Mouse (Mus musculus): ENCODE measurements around the gene Tmem156.

The Tmem156 gene

DNA sequence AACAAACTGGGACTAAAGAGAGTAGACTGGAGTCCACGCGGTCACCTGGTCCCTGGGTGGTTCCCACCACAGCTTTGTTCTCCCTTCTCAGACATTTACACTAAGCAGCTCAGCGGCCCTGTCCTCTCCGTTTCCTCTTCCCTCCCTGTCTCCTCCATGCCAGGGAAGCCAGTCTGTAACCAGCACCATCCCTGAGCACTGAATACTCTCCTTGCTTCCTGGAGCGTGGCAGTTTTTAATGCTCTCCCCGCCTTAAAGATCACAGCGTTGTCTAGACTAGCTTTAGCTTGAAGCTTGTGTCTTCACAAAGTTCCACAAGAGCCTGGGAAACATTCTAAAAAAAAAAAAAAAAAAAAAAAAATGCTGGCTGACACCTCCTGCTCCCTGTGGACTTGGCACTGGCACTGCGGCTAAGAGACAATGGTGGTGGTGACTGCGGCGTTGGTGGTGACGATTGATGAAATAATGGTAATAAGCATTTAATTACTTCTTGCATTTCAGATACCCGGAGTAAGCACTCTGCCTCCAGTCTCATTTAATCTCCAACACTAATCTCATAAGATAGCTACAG, 44.6 kb downstream of the Tmem156 start:
- DNase-seq (ENCODE audit: low read depth, low spot score) = no peak

- no peak for DNase-seq (ENCODE audit: low read depth, low spot score)
Observed at GRCm38 (mm10) chr5:65046442-65047284, 45.3 kb downstream of the Tmem156 start.

- DNase-seq (ENCODE audit: low read depth, low spot score) = no peak
Observed at GRCm38 (mm10) chr5:65045642-65046370, 46.1 kb downstream of the Tmem156 start.

GRCm38 (mm10) chr5:65043407-65043895, 48.5 kb downstream of the Tmem156 start:
- DNase-seq (ENCODE audit: low read depth, low spot score) = no peak

DNA sequence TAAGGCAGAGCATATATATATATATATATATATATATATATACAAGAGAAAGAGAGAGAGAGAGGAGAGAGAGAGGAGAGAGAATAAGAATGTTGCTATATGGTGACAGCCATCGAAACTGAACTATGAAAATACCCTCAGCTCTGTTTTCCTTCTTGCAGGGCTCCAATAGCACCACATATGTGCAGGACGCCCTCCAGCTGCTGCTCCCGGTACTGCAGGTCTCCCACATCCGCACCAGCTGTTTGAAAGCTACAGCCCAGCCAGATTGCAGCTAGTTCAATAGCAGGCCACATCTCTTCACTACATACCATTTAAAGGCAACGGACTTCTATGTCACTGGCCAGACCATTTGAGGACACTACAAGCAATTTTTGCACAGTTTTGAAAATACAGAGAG, 51.5 kb downstream of the Tmem156 start:
- no peak for DNase-seq (ENCODE audit: low read depth, low spot score)

- DNase-seq (ENCODE audit: low read depth, low spot score) = no peak
Observed at GRCm38 (mm10) chr5:65038811-65039571, 52.9 kb downstream of the Tmem156 start.

GRCm38 (mm10) chr5:65038305-65038704, 53.6 kb downstream of the Tmem156 start:
- DNase-seq (ENCODE audit: low read depth, low spot score) = no peak

- no peak for DNase-seq (ENCODE audit: low read depth, low spot score)
Observed at GRCm38 (mm10) chr5:65036597-65036996, 55.3 kb downstream of the Tmem156 start.

- DNase-seq (ENCODE audit: low read depth, low spot score) = no peak
Observed at GRCm38 (mm10) chr5:65028019-65028418, 63.9 kb downstream of the Tmem156 start.

DNA sequence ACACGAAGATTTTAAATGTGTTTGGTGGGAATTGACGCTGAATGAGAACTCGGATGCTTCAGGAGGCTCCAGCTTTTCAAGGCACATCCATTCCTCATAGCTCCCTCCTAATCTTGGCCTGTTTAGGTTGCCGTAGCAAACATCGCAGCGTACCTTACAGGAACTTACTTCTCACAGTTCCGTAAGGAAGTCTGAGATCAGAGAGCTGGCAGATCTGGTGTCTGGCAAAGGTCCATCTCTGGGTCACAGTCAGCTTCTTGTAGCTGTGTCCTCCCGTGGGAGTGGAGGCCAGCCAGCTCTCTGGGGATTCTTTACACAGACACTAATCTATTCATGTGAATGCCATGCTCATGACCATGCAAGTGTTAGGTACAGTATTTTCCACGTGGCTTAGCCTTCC, 65.2 kb downstream of the Tmem156 start:
- no peak for DNase-seq (ENCODE audit: low read depth, low spot score)

DNA sequence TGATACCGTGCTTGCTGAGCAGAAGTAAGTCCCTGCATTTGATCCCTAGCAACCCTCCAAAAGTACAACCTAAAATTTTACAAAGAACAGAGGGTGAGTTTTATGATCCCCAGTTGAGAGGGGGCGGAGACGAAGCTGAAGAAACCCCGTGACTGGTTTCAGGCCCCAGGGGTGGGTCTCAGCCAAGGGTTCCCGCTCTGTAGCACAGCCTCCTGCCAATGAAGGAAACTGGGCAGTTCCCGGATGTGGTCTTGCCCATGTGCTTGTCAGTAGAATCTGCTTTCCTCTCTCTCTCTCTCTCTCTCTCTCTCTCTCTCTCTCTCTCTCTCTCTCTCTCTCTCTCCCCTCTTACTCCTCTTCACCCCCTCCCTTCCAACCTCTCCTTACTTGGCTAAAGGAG, 66.0 kb downstream of the Tmem156 start:
- DNase-seq (ENCODE audit: low read depth, low spot score) = no peak

- DNase-seq (ENCODE audit: low read depth, low spot score) = no peak
Observed at GRCm38 (mm10) chr5:65024641-65025040, 67.3 kb downstream of the Tmem156 start.

GRCm38 (mm10) chr5:65022006-65022405, 69.9 kb downstream of the Tmem156 start:
- no peak for DNase-seq (ENCODE audit: low read depth, low spot score)

- DNase-seq (ENCODE audit: low read depth, low spot score) = no peak
Observed at GRCm38 (mm10) chr5:65019823-65020222, 72.1 kb downstream of the Tmem156 start.

DNA sequence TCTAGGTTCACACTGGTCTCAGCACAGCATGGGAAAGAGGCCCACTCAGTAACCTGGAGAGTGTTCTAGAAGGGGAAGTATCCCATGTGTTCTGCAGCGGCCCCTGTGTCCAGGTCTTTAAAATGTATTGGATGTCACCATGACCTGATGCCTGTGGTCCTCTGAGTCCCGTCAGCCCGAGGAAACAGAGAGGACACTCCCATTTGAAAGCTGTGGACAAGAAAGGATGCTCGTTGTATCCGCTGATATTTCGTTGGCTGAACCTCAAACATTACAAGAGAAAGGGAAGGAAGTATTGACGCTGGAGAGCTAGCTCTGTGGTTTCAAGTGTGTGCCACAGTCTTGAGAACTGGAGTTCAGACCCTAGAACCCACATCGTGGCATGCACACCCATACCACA, 72.8 kb downstream of the Tmem156 start:
- DNase-seq (ENCODE audit: low read depth, low spot score) = no peak

GRCm38 (mm10) chr5:65015508-65015907, 76.4 kb downstream of the Tmem156 start:
- no peak for DNase-seq (ENCODE audit: low read depth, low spot score)

- no peak for DNase-seq (ENCODE audit: low read depth, low spot score)
Observed at GRCm38 (mm10) chr5:65011901-65012573, 79.9 kb downstream of the Tmem156 start.

GRCm38 (mm10) chr5:65006011-65006491, 85.9 kb downstream of the Tmem156 start:
- no peak for DNase-seq (ENCODE audit: low read depth, low spot score)

GRCm38 (mm10) chr5:65005251-65005650, 86.7 kb downstream of the Tmem156 start:
- DNase-seq (ENCODE audit: low read depth, low spot score) = no peak

Measured in embryo, embryonic 11.5 days (tissue).